Mouse (Mus musculus) brain, embryonic 14.5 days (tissue): ENCODE measurements around the gene Tbc1d13. TPM values are rescaled to one million over a fixed set of nuclear protein-coding genes. Genes with fewer than 3 reads are reported as not detected.
"Not testable (repeated sequence)": the region's sequence is repeated elsewhere in the genome, so short reads cannot be mapped to it uniquely, and the experiment has no call there.

ENCODE experiments used
- DNase-seq: peaks from one replicate; pipeline ENCODE4 v3.0.0-alpha.2; 2011; ENCODE audit warnings: low read depth
- CTCF ChIP-seq: fragments of 200-500 bp; IDR thresholded peaks from 2 replicates; pipeline ENCODE4 v1.5.1; 2012; ENCODE audit warnings: inconsistent platforms, mild to moderate bottlenecking, moderate library complexity, borderline replicate concordance; ENCODE audit not compliant: insufficient read depth, insufficient read length; ENCODE audit errors: extremely low read depth
- POLR2A ChIP-seq: fragments of 200-500 bp; IDR thresholded peaks from 2 replicates; pipeline ENCODE4 v1.6.1; 2012; ENCODE audit warnings: mild to moderate bottlenecking, inconsistent platforms, borderline replicate concordance; ENCODE audit not compliant: poor library complexity, insufficient read depth, insufficient read length, severe bottlenecking; ENCODE audit errors: extremely low read depth
- polyA plus RNA-seq: library from polyadenylated mRNA; depleted of rRNA; stranded (reverse); fragments of >200 nt; gene quantifications from 2 replicates; pipeline ENCODE4 v1.2.3, GENCODE M21; 2012

Gene Tbc1d13
- polyA plus RNA-seq, 1 experiment = 84.1 TPM

GRCm38 (mm10) chr2:30108260-30108659 is 25.3 kb upstream of the Tbc1d13 start:
- TF ChIP-seq POLR2A = no peak
- DNase-seq = no peak

DNA sequence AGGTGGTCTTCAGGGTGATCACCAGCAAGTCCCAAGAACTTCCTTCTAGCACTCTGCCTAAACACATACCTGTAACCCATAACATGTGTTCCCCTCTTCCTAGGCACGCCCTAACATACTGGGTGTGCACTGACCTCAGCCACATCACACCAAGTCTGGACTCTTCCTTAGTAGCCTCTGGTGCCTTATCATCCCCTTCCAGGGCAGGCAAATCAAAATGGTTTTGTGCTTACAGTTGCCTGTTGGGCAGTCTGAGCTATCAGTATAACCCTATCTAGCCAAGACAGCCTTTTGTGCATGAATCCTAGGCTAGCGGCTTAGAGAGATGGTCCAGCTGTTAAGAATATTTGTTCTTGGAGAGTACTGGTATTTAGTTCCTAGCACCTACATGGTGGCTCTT is 22.0 kb upstream of the Tbc1d13 start:
- TF ChIP-seq POLR2A = no peak
- TF ChIP-seq CTCF = no peak
- no peak for DNase-seq

GRCm38 (mm10) chr2:30112564-30112963 is 21.0 kb upstream of the Tbc1d13 start:
- TF ChIP-seq CTCF = no peak
- DNase-seq = no peak

- no peak for TF ChIP-seq POLR2A
- no peak for TF ChIP-seq CTCF
- DNase-seq = peak; percentile 81
These were observed 13.9 kb upstream of the Tbc1d13 start for GRCm38 (mm10) chr2:30119641-30120051.

DNA sequence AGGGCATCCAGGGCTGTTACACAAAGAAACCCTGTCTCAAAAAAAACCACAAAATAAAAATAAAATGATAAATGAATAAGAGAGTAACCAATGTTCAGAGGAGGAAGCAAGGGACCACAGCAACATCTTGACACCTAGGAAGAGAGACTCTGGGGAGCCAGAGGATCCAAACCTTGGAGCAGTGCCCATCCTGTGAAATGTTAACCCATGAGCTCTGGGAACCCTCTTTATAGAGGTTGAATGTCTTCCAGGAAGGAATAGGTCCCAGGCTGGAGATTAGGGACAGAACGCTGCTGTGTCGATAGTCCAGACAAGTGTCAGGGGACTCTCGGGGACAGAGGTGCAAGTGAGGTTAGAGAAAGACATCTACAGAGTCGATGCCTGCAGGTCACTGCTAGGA is 13.3 kb upstream of the Tbc1d13 start:
- no peak for DNase-seq

DNA sequence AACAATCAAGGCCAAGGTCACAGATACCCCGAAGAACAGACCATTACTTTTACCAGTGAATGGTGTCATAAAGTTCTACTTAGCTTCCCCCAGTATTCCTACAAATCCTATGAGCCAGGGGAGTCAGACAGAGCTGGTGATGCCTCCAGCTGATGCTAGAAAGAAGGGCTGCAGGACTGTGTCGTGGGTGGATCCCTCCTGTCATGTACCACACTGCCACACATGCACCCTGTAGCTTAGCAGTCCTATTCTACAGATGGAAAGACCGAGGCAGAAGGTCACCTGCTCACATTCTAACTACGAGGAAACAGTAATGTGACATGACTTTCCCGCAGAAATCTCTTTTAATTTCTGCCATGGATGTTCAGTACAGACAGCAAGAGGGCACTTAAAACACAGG is 10.8 kb upstream of the Tbc1d13 start:
- DNase-seq = no peak
- no peak for TF ChIP-seq CTCF
- TF ChIP-seq POLR2A = no peak

More for the DNA sequence above, 13.3 kb upstream of the Tbc1d13 start:
- TF ChIP-seq POLR2A (no peak), CTCF (no peak)

GRCm38 (mm10) chr2:30123729-30124471 is 9.6 kb upstream of the Tbc1d13 start:
- TF ChIP-seq CTCF = no peak
- no peak for TF ChIP-seq POLR2A
- DNase-seq = no peak

- peak; percentile 98 for DNase-seq
- no peak for TF ChIP-seq CTCF
- peak; percentile 74; the same call in 1 of the 2 replicates for TF ChIP-seq POLR2A
These were observed 8.9 kb upstream of the Tbc1d13 start, which contains the start of gene Zer1 for GRCm38 (mm10) chr2:30124472-30125274. Gene Zer1, minus strand, starts transcription at chr2:30124585.

GRCm38 (mm10) chr2:30128789-30129188 is 4.8 kb upstream of the Tbc1d13 start:
- peak; percentile 44; the same call in 1 of the 2 replicates for TF ChIP-seq CTCF
- TF ChIP-seq POLR2A = no peak
- peak; percentile 63 for DNase-seq

- no peak for DNase-seq
- TF ChIP-seq POLR2A = no peak
- no peak for TF ChIP-seq CTCF
These were observed 3.4 kb upstream of the Tbc1d13 start for GRCm38 (mm10) chr2:30130156-30130555.

GRCm38 (mm10) chr2:30131240-30131639 is 2.3 kb upstream of the Tbc1d13 start:
- DNase-seq = not testable (repeated sequence)
